Comparison of ENCODE assay signal across 26 mouse cellular contexts in genomic region chr4:34798005-34798404, GRCm38 (mm10). TPM values are rescaled to one million over a fixed set of nuclear protein-coding genes. Genes with fewer than 3 reads are reported as not detected.
DNase-seq lines count a peak whose midpoint lies in the region; ATAC-seq and TF ChIP-seq lines count a peak whose summit lies in the region.
"Had no signal": no experiment of that assay in that cellular context is flagged by ENCODE, and none has a peak within 500 bp of the region (broad histone marks: within the 10 kb centered on the region; RNA-seq: fewer than 3 reads in every experiment).

No protein-coding gene starts in this region.

- H3ac ChIP-seq in myocyte (ENCODE audit: control insufficient read depth, insufficient read length) = no peak overlapping the region

- no peak for TF ChIP-seq CTCF in forebrain, postnatal 0 days (IDR thresholded peaks at IDR 0.05; ENCODE audit: low read depth)
- no peak for TF ChIP-seq CTCF in cerebellum, adult 2 months (IDR thresholded peaks at IDR 0.05; ENCODE audit: borderline replicate concordance, insufficient read depth, low read depth, low read length)

- DNase-seq in forebrain, postnatal 0 days = no peak
- no peak for DNase-seq in lung, postnatal 25 days (ENCODE audit: low spot score)
- no peak for DNase-seq in cerebellum, adult 2 months
- DNase-seq in adrenal gland, postnatal 36 days = no peak
- DNase-seq: adrenal gland, postnatal 10 days; adrenal gland, postnatal 25 days; cerebellum, adult 18-20 months; cerebellum, adult 9-10 months; cerebellum, postnatal 10 days; cerebellum, postnatal 25 days had no signal

- WGBS in forebrain, postnatal 0 days = 85% methylated on average over 2 of the region's 2 CpGs
- 90% methylated on average over 2 of the region's 2 CpGs for WGBS in forebrain, embryonic 16.5 days
- WGBS in lung, embryonic 16.5 days = 86% methylated on average over 2 of the region's 2 CpGs
- 95% methylated on average over 2 of the region's 2 CpGs for WGBS in cerebellum, adult 2 months

- no peak overlapping the region for H3K9ac ChIP-seq in forebrain, postnatal 0 days
- no peak overlapping the region for H3K9ac ChIP-seq in forebrain, embryonic 16.5 days (replicated peaks; ENCODE audit: low read depth, low read length)
- no peak overlapping the region for H3K9ac ChIP-seq in lung, embryonic 16.5 days (ENCODE audit: low read length)
- H3K9ac ChIP-seq: embryonic facial prominence, embryonic 12.5 days; forebrain, embryonic 13.5 days; forebrain, embryonic 15.5 days had no signal

- no peaks in the 10 kb centered on the region for H3K4me1 ChIP-seq in forebrain, postnatal 0 days (ENCODE audit: insufficient read depth)
- H3K4me1 ChIP-seq in forebrain, embryonic 16.5 days (replicated peaks; ENCODE audit: control insufficient read depth, insufficient read depth, low read length) = no peaks in the 10 kb centered on the region
- no peaks in the 10 kb centered on the region for H3K4me1 ChIP-seq in lung, embryonic 16.5 days (replicated peaks; ENCODE audit: control insufficient read depth, insufficient read depth, low read length)
- no peaks in the 10 kb centered on the region for H3K4me1 ChIP-seq in cerebellum, adult 2 months (ENCODE audit: control insufficient read depth, insufficient read depth, low read length)
- H3K4me1 ChIP-seq: embryonic facial prominence, embryonic 10.5 days; embryonic facial prominence, embryonic 12.5 days; forebrain, embryonic 13.5 days; forebrain, embryonic 15.5 days had no signal

- H3K27ac ChIP-seq in forebrain, postnatal 0 days (ENCODE audit: low read depth, low read length) = no peak overlapping the region
- H3K27ac ChIP-seq in forebrain, embryonic 16.5 days (ENCODE audit: low read length) = no peak overlapping the region
- peak overlapping the region; percentile 51 for H3K27ac ChIP-seq in lung, embryonic 16.5 days (ENCODE audit: low read length)
- no peak overlapping the region for H3K27ac ChIP-seq in cerebellum, adult 2 months (ENCODE audit: insufficient read depth, low read length)
- H3K27ac ChIP-seq: embryonic facial prominence, embryonic 10.5 days; embryonic facial prominence, embryonic 12.5 days; forebrain, embryonic 13.5 days; forebrain, embryonic 15.5 days had no signal

- peak; percentile 30; the same call in 1 of the 2 replicates for ATAC-seq in forebrain, postnatal 0 days
- ATAC-seq in forebrain, embryonic 16.5 days = no peak
- no peak for ATAC-seq in lung, embryonic 16.5 days (ENCODE audit: low read depth)
- peak; percentile 60 for ATAC-seq in granulocyte monocyte progenitor cell, adult 5-6 weeks (replicated peaks; ENCODE audit: poor library complexity, severe bottlenecking)
- ATAC-seq: activated CD4-positive, CD25-positive, alpha-beta regulatory T cell, adult 4 months; forebrain, embryonic 13.5 days; forebrain, embryonic 15.5 days; Patski had no signal

- H3K4me3 ChIP-seq in forebrain, postnatal 0 days (ENCODE audit: low read depth, low read length) = no peak overlapping the region
- no peak overlapping the region for H3K4me3 ChIP-seq in forebrain, embryonic 16.5 days (replicated peaks; ENCODE audit: low read length)
- no peak overlapping the region for H3K4me3 ChIP-seq in lung, embryonic 16.5 days (ENCODE audit: low read length)
- H3K4me3 ChIP-seq in myocyte = no peak overlapping the region
- no peak overlapping the region for H3K4me3 ChIP-seq in cerebellum, adult 2 months (replicated peaks; ENCODE audit: insufficient read depth, low read depth, low read length)
- H3K4me3 ChIP-seq: embryonic facial prominence, embryonic 10.5 days; embryonic facial prominence, embryonic 12.5 days; forebrain, embryonic 13.5 days; forebrain, embryonic 15.5 days had no signal

- no peaks in the 10 kb centered on the region for H3K36me3 ChIP-seq in forebrain, postnatal 0 days (ENCODE audit: insufficient read depth)
- H3K36me3 ChIP-seq in forebrain, embryonic 16.5 days (ENCODE audit: control insufficient read depth, insufficient read depth) = no peaks in the 10 kb centered on the region
- H3K36me3 ChIP-seq in lung, embryonic 16.5 days (ENCODE audit: control insufficient read depth, insufficient read depth, low read length) = no peaks in the 10 kb centered on the region; the same call in 1 of the 2 replicates
- no peaks in the 10 kb centered on the region for H3K36me3 ChIP-seq in myocyte (ENCODE audit: control insufficient read depth, insufficient read depth)
- H3K36me3 ChIP-seq: embryonic facial prominence, embryonic 12.5 days; forebrain, embryonic 15.5 days had no signal

- no peaks in the 10 kb centered on the region for H3K27me3 ChIP-seq in forebrain, postnatal 0 days (ENCODE audit: insufficient read depth, low read length)
- no peaks in the 10 kb centered on the region for H3K27me3 ChIP-seq in forebrain, embryonic 16.5 days (replicated peaks; ENCODE audit: control insufficient read depth, insufficient read depth, low read length)
- H3K27me3 ChIP-seq in lung, embryonic 16.5 days (ENCODE audit: control insufficient read depth, insufficient read depth, low read depth, low read length) = no peaks in the 10 kb centered on the region
- H3K27me3 ChIP-seq in myocyte (ENCODE audit: control insufficient read depth, insufficient read depth, insufficient read length) = no peaks in the 10 kb centered on the region
- no peaks in the 10 kb centered on the region for H3K27me3 ChIP-seq in cerebellum, adult 2 months (ENCODE audit: control insufficient read depth, insufficient read depth, low read length)
- H3K27me3 ChIP-seq: embryonic facial prominence, embryonic 12.5 days; forebrain, embryonic 13.5 days; forebrain, embryonic 15.5 days; Patski had no signal

- no peaks in the 10 kb centered on the region for H3K79me2 ChIP-seq in myocyte (ENCODE audit: control insufficient read depth, insufficient read depth)

- no peaks in the 10 kb centered on the region for H3K9me3 ChIP-seq in forebrain, postnatal 0 days (ENCODE audit: low read length)
- H3K9me3 ChIP-seq in forebrain, embryonic 16.5 days (ENCODE audit: control insufficient read depth, low read length) = no peaks in the 10 kb centered on the region
- H3K9me3 ChIP-seq in lung, embryonic 16.5 days (ENCODE audit: control insufficient read depth, low read length) = no peaks in the 10 kb centered on the region
- H3K9me3 ChIP-seq: embryonic facial prominence, embryonic 10.5 days; embryonic facial prominence, embryonic 12.5 days; forebrain, embryonic 13.5 days; forebrain, embryonic 15.5 days had no signal

- no peak overlapping the region for H3K4me2 ChIP-seq in forebrain, postnatal 0 days (ENCODE audit: low read depth)
- H3K4me2 ChIP-seq in forebrain, embryonic 16.5 days (ENCODE audit: low read length) = no peak overlapping the region
- no peak overlapping the region for H3K4me2 ChIP-seq in lung, embryonic 16.5 days (ENCODE audit: low read depth, low read length)
- H3K4me2 ChIP-seq in myocyte (ENCODE audit: low read depth) = no peak overlapping the region
- H3K4me2 ChIP-seq: embryonic facial prominence, embryonic 12.5 days; forebrain, embryonic 13.5 days; forebrain, embryonic 15.5 days had no signal

- no peak for TF ChIP-seq POLR2A in myocyte (IDR thresholded peaks at IDR 0.05; ENCODE audit: insufficient read length, low read depth)
- TF ChIP-seq POLR2A in cerebellum, adult 2 months (IDR thresholded peaks at IDR 0.05; ENCODE audit: borderline replicate concordance, insufficient read depth, low read length) = no peak

TF ChIP-seq in myocyte, 11 proteins besides CTCF, POLR2A, EP300 and RAD21:
- TF ChIP-seq MYOG (IDR thresholded peaks at IDR 0.05; ENCODE audit: control insufficient read depth in 1 of 3, insufficient read depth in 1 of 3, insufficient read length in 2 of 3, low read depth in 2 of 3) = no peak
- no peak for TF ChIP-seq MYOD1 (IDR thresholded peaks at IDR 0.05; ENCODE audit: control insufficient read depth in 1 of 3, insufficient read length in 2 of 3, low read depth in 2 of 3)
- no peak for TF ChIP-seq E2F4 (IDR thresholded peaks at IDR 0.05; ENCODE audit: insufficient read depth)
- peak; percentile 38 for TF ChIP-seq POLR2AphosphoS2 (IDR thresholded peaks at IDR 0.05; ENCODE audit: insufficient read length, low read depth)

RNA-seq across cellular contexts. Expression of gene Smim8, which starts 19.8 kb away (rescaled TPM):
- total RNA-seq in forebrain, postnatal 0 days (2014; rRNA removed) = 28.0 and 30.7 TPM in 2 replicates
- polyA plus RNA-seq in forebrain, postnatal 0 days (2015; fragmentation: Nextera tagmentation; extraction: Ambion mirVana) = 54.9 and 66.4 TPM in 2 replicates
- 43.3 and 50.3 TPM in 2 replicates for polyA plus RNA-seq in forebrain, embryonic 16.5 days (2015; fragmentation: Nextera tagmentation; extraction: Ambion mirVana)
- polyA plus RNA-seq in lung, embryonic 16.5 days (2015; fragmentation: Nextera tagmentation; extraction: Ambion mirVana) = 46.8 and 49.5 TPM in 2 replicates
- total RNA-seq in granulocyte monocyte progenitor cell, adult 5-6 weeks (2014; fragmentation: Nextera tagmentation) = 12.3 and 29.8 TPM in 2 replicates
- total RNA-seq in granulocyte monocyte progenitor cell, adult 5-6 weeks (2017) = 11.9 and 15.1 TPM in 2 replicates
- 20.4 TPM for polyA plus RNA-seq in myocyte (2012; fragmentation: generic; extraction: Trizol)
- polyA plus RNA-seq in cerebellum, adult 2 months (2012; rRNA removed) = 25.0 and 25.4 TPM in 2 replicates
- total RNA-seq in adrenal gland, postnatal 36 days (2021) = 10 to 100 TPM; 19.1 to 23.8 TPM

RNA-seq across cellular contexts. Expression of gene Gm136, which starts 41.9 kb away (rescaled TPM):
- not detected in 2 replicates for total RNA-seq in forebrain, postnatal 0 days (2014; rRNA removed)
- polyA plus RNA-seq in forebrain, postnatal 0 days (2015; fragmentation: Nextera tagmentation; extraction: Ambion mirVana) = 0.23 TPM in 1 of 2 replicates, not detected in the other
- not detected in 2 replicates for polyA plus RNA-seq in forebrain, embryonic 16.5 days (2015; fragmentation: Nextera tagmentation; extraction: Ambion mirVana)
- polyA plus RNA-seq in lung, embryonic 16.5 days (2015; fragmentation: Nextera tagmentation; extraction: Ambion mirVana) = not detected in 2 replicates
- not detected in 2 replicates for total RNA-seq in granulocyte monocyte progenitor cell, adult 5-6 weeks (2014; fragmentation: Nextera tagmentation)
- not detected in 2 replicates for total RNA-seq in granulocyte monocyte progenitor cell, adult 5-6 weeks (2017)
- not detected for polyA plus RNA-seq in myocyte (2012; fragmentation: generic; extraction: Trizol)
- not detected in 2 replicates for polyA plus RNA-seq in cerebellum, adult 2 months (2012; rRNA removed)
- total RNA-seq in adrenal gland, postnatal 36 days (2021) = not detected
- total RNA-seq: adrenal gland, adult 18-20 months; adrenal gland, postnatal 10 days; adrenal gland, postnatal 25 days; ES-E14 had no signal
- polyA plus RNA-seq: activated CD4-positive, CD25-positive, alpha-beta regulatory T cell, adult 4 months; C2C12; cortical plate, adult 2 months; embryonic facial prominence, embryonic 10.5 days; embryonic facial prominence, embryonic 12.5 days; embryonic facial prominence, embryonic 14.5 days; forebrain, embryonic 11.5 days; forebrain, embryonic 13.5 days; forebrain, embryonic 15.5 days; Patski had no signal

Comparison
In these comparisons a context has a peak if more than half of its experiments do, and no peak if none do; other contexts are left out.
1. ATAC-seq: peak in forebrain, postnatal 0 days (single experiment) and granulocyte monocyte progenitor cell, adult 5-6 weeks (single experiment); none in forebrain, embryonic 16.5 days (single experiment) and lung, embryonic 16.5 days (single experiment).